Comparison of ENCODE assay signal across 1 mouse cellular context in the genomic region with DNA sequence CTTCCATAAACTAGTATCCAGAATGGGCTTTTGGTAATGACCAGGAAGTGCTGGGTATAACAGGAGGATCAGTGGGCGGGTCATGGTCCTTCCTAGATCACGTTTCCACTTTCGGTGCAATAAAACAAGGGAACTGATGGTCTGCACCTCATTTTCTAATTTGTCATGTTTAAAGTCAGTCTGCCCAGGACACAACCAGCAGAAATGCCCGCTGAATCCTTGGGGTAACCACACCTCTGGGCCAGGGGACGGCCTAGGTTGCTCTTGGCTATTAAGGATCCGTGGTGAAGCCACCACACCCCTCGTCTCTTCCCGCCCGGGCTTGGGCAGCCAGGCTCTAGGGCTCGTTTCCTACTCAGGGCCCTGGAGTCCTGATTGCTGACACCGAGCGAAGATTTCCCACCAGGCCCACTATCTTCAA.
TF ChIP-seq lines count a peak whose summit lies in the region.

No protein-coding gene starts in this region.

TF ChIP-seq in CH12.LX, 34 proteins besides CTCF, POLR2A, EP300 and RAD21:
- no peak for TF ChIP-seq NRF1 (IDR thresholded peaks at IDR 0.05; ENCODE audit: low read depth, low read length)
- no peak for TF ChIP-seq MEF2A (IDR thresholded peaks at IDR 0.05; ENCODE audit: borderline replicate concordance, low read depth, low read length)
- TF ChIP-seq CHD1 (IDR thresholded peaks at IDR 0.05; ENCODE audit: low read depth, low read length), result no peak
- TF ChIP-seq UBTF (IDR thresholded peaks at IDR 0.05; ENCODE audit: low read depth, low read length), result no peak
- peak; percentile 2; the same call in 1 of the 2 replicates for TF ChIP-seq MXI1 (IDR thresholded peaks at IDR 0.05; ENCODE audit: low read depth, low read length)
- no peak for TF ChIP-seq NELFE (IDR thresholded peaks at IDR 0.05; ENCODE audit: low read depth, low read length)
- TF ChIP-seq TCF12 (IDR thresholded peaks at IDR 0.05; ENCODE audit: low read depth, low read length), result 0 out of 2 replicates have a peak, but pooled peaks have one; percentile 28
- 0 out of 2 replicates have a peak, but pooled peaks have one; percentile 16 for TF ChIP-seq MAX (IDR thresholded peaks at IDR 0.05; ENCODE audit: low read length)
- TF ChIP-seq MAZ (IDR thresholded peaks at IDR 0.05; ENCODE audit: low read depth, low read length), result no peak; the same call in 1 of the 2 replicates
- TF ChIP-seq ELF1 (IDR thresholded peaks at IDR 0.05; ENCODE audit: low read depth, low read length), result peak; percentile 63
- TF ChIP-seq GABPA (IDR thresholded peaks at IDR 0.05; ENCODE audit: insufficient replicate concordance, low read depth, low read length), result no peak
- TF ChIP-seq JUN (IDR thresholded peaks at IDR 0.05; ENCODE audit: insufficient read depth, low read depth, low read length), result no peak
- no peak for TF ChIP-seq ZKSCAN1 (IDR thresholded peaks at IDR 0.05; ENCODE audit: borderline replicate concordance, low read depth, low read length)
- TF ChIP-seq MYC (IDR thresholded peaks at IDR 0.05; ENCODE audit: low read depth, low read length), result no peak
- no peak for TF ChIP-seq SMC3 (IDR thresholded peaks at IDR 0.05; ENCODE audit: low read depth, low read length)
- no peak for TF ChIP-seq RCOR1 (conservative IDR thresholded peaks at IDR 0.05; ENCODE audit: low read depth, low read length)
- TF ChIP-seq IRF4 (IDR thresholded peaks at IDR 0.05; ENCODE audit: low read depth, low read length), result no peak
- no peak for TF ChIP-seq SIN3A (IDR thresholded peaks at IDR 0.05; ENCODE audit: low read length)
- no peak for TF ChIP-seq PAX5 (IDR thresholded peaks at IDR 0.05; ENCODE audit: low read length)
- no peak for TF ChIP-seq USF2 (conservative IDR thresholded peaks at IDR 0.05; ENCODE audit: low read depth, low read length)
- TF ChIP-seq ZC3H11A (IDR thresholded peaks at IDR 0.05; ENCODE audit: low read depth, low read length), result no peak
- no peak for TF ChIP-seq E2F4 (IDR thresholded peaks at IDR 0.05; ENCODE audit: insufficient replicate concordance, low read depth, low read length)
- TF ChIP-seq ZMIZ1 (IDR thresholded peaks at IDR 0.05; ENCODE audit: low read depth, low read length), result no peak
- TF ChIP-seq ZNF384 (IDR thresholded peaks at IDR 0.05; ENCODE audit: low read depth, low read length), result no peak
- no peak for TF ChIP-seq CHD2 (IDR thresholded peaks at IDR 0.05; ENCODE audit: low read length)
- peak; percentile 79 for TF ChIP-seq BHLHE40 (IDR thresholded peaks at IDR 0.05; ENCODE audit: low read depth, low read length)
- TF ChIP-seq USF1 (IDR thresholded peaks at IDR 0.05; ENCODE audit: low read depth, low read length), result no peak
- no peak for TF ChIP-seq POLR2AphosphoS2 (IDR thresholded peaks at IDR 0.05; ENCODE audit: low read depth, low read length)
- TF ChIP-seq ETS1 (conservative IDR thresholded peaks at IDR 0.05; ENCODE audit: low read depth, low read length), result no peak
- TF ChIP-seq KAT2A (IDR thresholded peaks at IDR 0.05; ENCODE audit: insufficient replicate concordance, low read length), result no peak
- no peak for TF ChIP-seq TBP (conservative IDR thresholded peaks at IDR 0.05; ENCODE audit: low read depth, low read length)
- no peak for TF ChIP-seq JUND (conservative IDR thresholded peaks at IDR 0.05; ENCODE audit: low read depth, low read length)
- TF ChIP-seq MAFK (IDR thresholded peaks at IDR 0.05; ENCODE audit: insufficient replicate concordance, low read length), result no peak
- TF ChIP-seq HCFC1 (IDR thresholded peaks at IDR 0.05; ENCODE audit: low read depth, low read length), result 0 out of 2 replicates have a peak, but pooled peaks have one; percentile 20
